Mouse (Mus musculus) olfactory bulb, adult 2 months (tissue): ENCODE measurements around the gene Anxa1.

ENCODE experiments used
- CTCF ChIP-seq: fragments of 200-500 bp; IDR thresholded peaks from 2 replicates; pipeline ENCODE4 v1.5.1; 2012; ENCODE audit warnings: low read depth, mild to moderate bottlenecking, low read length, moderate library complexity; ENCODE audit not compliant: insufficient read depth
- POLR2A ChIP-seq: fragments of 200-500 bp; IDR thresholded peaks from 2 replicates; pipeline ENCODE4 v1.6.1; 2012; ENCODE audit warnings: mild to moderate bottlenecking, low read depth, low read length, moderate library complexity; ENCODE audit not compliant: insufficient read depth

DNA sequence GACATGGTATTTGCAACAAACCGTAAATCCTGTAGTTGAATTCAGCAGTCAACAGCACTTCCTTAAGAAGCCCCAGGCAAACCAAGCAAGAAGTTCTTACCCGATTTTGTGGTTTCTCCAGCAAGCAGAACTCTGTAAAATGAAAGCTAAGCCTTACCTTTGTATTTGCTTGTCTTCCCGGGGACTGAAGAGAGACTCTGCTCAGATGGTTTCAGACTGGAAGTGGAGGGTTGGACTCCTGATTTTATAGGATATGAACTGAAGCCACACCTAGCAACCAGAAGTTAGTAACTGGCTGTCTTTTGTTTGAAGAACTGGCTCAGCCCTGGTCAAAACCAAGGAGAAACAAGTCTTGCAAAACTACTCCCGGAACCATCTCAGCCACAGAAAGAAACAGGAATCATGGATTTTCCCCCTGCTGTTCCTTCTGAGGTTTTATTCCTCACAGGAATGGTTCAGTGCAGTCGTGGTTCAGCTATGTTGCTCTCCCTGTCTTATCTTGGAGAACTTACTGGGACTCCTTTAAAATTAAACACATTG is at the start of gene Anxa1:
- TF ChIP-seq CTCF (no peak), POLR2A (no peak)
